Mouse (Mus musculus): ENCODE measurements around the gene Pla2g4e. TPM values are rescaled to one million over a fixed set of nuclear protein-coding genes. Genes with fewer than 3 reads are reported as not detected.
A peak's percentile ranks its signal among the peaks of the same experiment; 100 is the strongest.

The Pla2g4e gene
- total RNA-seq, 4 experiments from 2014 or later = 24.1 to 25.4 (median 25.0) TPM

GRCm38 (mm10) chr2:120157606-120158005 is 87.5 kb downstream of the Pla2g4e start:
- no peak for DNase-seq (ENCODE audit: low spot score in 2 of 2)

GRCm38 (mm10) chr2:120154361-120154894 is 90.7 kb downstream of the Pla2g4e start, which contains the start of gene Ehd4:
Ehd4 (minus strand) TSS chr2:120154606.
- peak; percentile 97 for DNase-seq (ENCODE audit: low spot score in 2 of 2)

- no peak for DNase-seq (ENCODE audit: low spot score in 2 of 2)
Measured at GRCm38 (mm10) chr2:120153586-120154360, 91.4 kb downstream of the Pla2g4e start.

GRCm38 (mm10) chr2:120150571-120150970 is 94.6 kb downstream of the Pla2g4e start:
- DNase-seq (ENCODE audit: low spot score in 2 of 2) = no peak

GRCm38 (mm10) chr2:120149634-120150033 is 95.5 kb downstream of the Pla2g4e start:
- DNase-seq (ENCODE audit: low spot score in 2 of 2) = no peak

- no peak for DNase-seq (ENCODE audit: low spot score in 2 of 2)
Measured at GRCm38 (mm10) chr2:120147999-120148398, 97.1 kb downstream of the Pla2g4e start.

- DNase-seq (ENCODE audit: low spot score in 2 of 2) = no peak
Measured at GRCm38 (mm10) chr2:120147364-120147763, 97.8 kb downstream of the Pla2g4e start.

- DNase-seq (ENCODE audit: low spot score in 2 of 2) = no peak
Measured at GRCm38 (mm10) chr2:120146543-120146942, 98.6 kb downstream of the Pla2g4e start.

- no peak for DNase-seq (ENCODE audit: low spot score in 2 of 2)
Measured at GRCm38 (mm10) chr2:120144390-120144789, 100.7 kb downstream of the Pla2g4e start.

- no peak for DNase-seq (ENCODE audit: low spot score in 2 of 2)
Measured at GRCm38 (mm10) chr2:120142336-120142735, 102.8 kb downstream of the Pla2g4e start.

- DNase-seq (ENCODE audit: low spot score in 2 of 2) = no peak
Measured at GRCm38 (mm10) chr2:120141671-120142070, 103.5 kb downstream of the Pla2g4e start.

GRCm38 (mm10) chr2:120140326-120140725 is 104.8 kb downstream of the Pla2g4e start:
- DNase-seq (ENCODE audit: low spot score in 2 of 2) = no peak

- no peak for DNase-seq (ENCODE audit: low spot score in 2 of 2)
Measured at GRCm38 (mm10) chr2:120139091-120139490, 106.0 kb downstream of the Pla2g4e start.

GRCm38 (mm10) chr2:120137281-120137680 is 107.9 kb downstream of the Pla2g4e start:
- DNase-seq (ENCODE audit: low spot score in 2 of 2) = no peak

GRCm38 (mm10) chr2:120134453-120135075 is 110.6 kb downstream of the Pla2g4e start:
- peak in 1 of 2 experiments; percentile 21 for DNase-seq (ENCODE audit: low spot score in 2 of 2)

GRCm38 (mm10) chr2:120131881-120132280 is 113.3 kb downstream of the Pla2g4e start:
- DNase-seq (ENCODE audit: low spot score in 2 of 2) = no peak

GRCm38 (mm10) chr2:120129252-120129908 is 115.8 kb downstream of the Pla2g4e start:
- no peak for DNase-seq (ENCODE audit: low spot score in 2 of 2)

- DNase-seq (ENCODE audit: low spot score in 2 of 2) = no peak
Measured at GRCm38 (mm10) chr2:120128611-120129051, 116.5 kb downstream of the Pla2g4e start.

- DNase-seq (ENCODE audit: low spot score in 2 of 2) = no peak
Measured at GRCm38 (mm10) chr2:120128011-120128410, 117.1 kb downstream of the Pla2g4e start.

- DNase-seq (ENCODE audit: low spot score in 2 of 2) = no peak
Measured at GRCm38 (mm10) chr2:120126901-120127300, 118.2 kb downstream of the Pla2g4e start.

GRCm38 (mm10) chr2:120126408-120126807 is 118.7 kb downstream of the Pla2g4e start:
- no peak for DNase-seq (ENCODE audit: low spot score in 2 of 2)

- DNase-seq (ENCODE audit: low spot score in 2 of 2) = no peak
Measured at GRCm38 (mm10) chr2:120125461-120125860, 119.7 kb downstream of the Pla2g4e start.

All from gastrocnemius, adult 8-10 months (tissue).